Mouse (Mus musculus) E14TG2a.4 (cell line): ENCODE results near the gene Hcrtr1.

Experiments used
- CTCF ChIP-seq: conservative IDR thresholded peaks from 2 replicates; pipeline ENCODE4 v1.5.1; 2014; ENCODE audit warnings: low read length
- POU5F1 ChIP-seq: IDR thresholded peaks from 2 replicates; pipeline ENCODE4 v1.6.1; 2014; ENCODE audit warnings: low read length, borderline replicate concordance

- no peak for TF ChIP-seq CTCF
- TF ChIP-seq POU5F1, result no peak
Observed at GRCm38 (mm10) chr4:130180909-130181602, 41.9 kb upstream of the Hcrtr1 start.
